ENCODE assay signal across 9 mouse cellular contexts in genomic region chr10:125538316-125538715, GRCm38 (mm10).
DNase-seq lines count a peak whose midpoint lies in the region; ATAC-seq and TF ChIP-seq lines count a peak whose summit lies in the region.
"Had no signal": no experiment of that assay in that cellular context is flagged by ENCODE, and none has a peak within 500 bp of the region (broad histone marks: within the 10 kb centered on the region; RNA-seq: fewer than 3 reads in every experiment).

No protein-coding gene starts in this region.

- peak; percentile 6 for DNase-seq in heart, adult 8-10 months (ENCODE audit: low spot score)
- peak; percentile 21 for DNase-seq in ovary, postnatal 14 days (ENCODE audit: low spot score)
- DNase-seq in ovary, postnatal 10 days (ENCODE audit: low spot score), result no peak
- DNase-seq in embryo, embryonic 11 days, result peak; percentile 72
- DNase-seq in limb, embryonic 14.5 days (ENCODE audit: low spot score), result peak; percentile 72
- no peak for DNase-seq in heart, embryonic 10.5 days (ENCODE audit: low spot score)

- H3K36me3 ChIP-seq in heart, embryonic 11.5 days (ENCODE audit: control insufficient read depth, insufficient read depth, low read length), result no peaks in the 10 kb centered on the region
- H3K36me3 ChIP-seq in limb, embryonic 14.5 days (ENCODE audit: control insufficient read depth, insufficient read depth, low read length), result no peaks in the 10 kb centered on the region
- no peaks in the 10 kb centered on the region for H3K36me3 ChIP-seq in heart, embryonic 10.5 days
- H3K36me3 ChIP-seq: heart, embryonic 15.5 days had no signal

- no peaks in the 10 kb centered on the region for H3K9me3 ChIP-seq in heart, embryonic 11.5 days (replicated peaks; ENCODE audit: control insufficient read depth, low read length)
- H3K9me3 ChIP-seq in limb, embryonic 14.5 days (ENCODE audit: control insufficient read depth, low read length), result no peaks in the 10 kb centered on the region
- H3K9me3 ChIP-seq in heart, embryonic 10.5 days, result no peaks in the 10 kb centered on the region
- H3K9me3 ChIP-seq: heart, embryonic 15.5 days had no signal

- ATAC-seq in heart, embryonic 11.5 days (replicated peaks; ENCODE audit: insufficient number of reproducible peaks, low FRiP score, low TSS enrichment), result no peak
- ATAC-seq in limb, embryonic 14.5 days (ENCODE audit: low FRiP score, low read depth), result no peak
- ATAC-seq in frontal cortex, adult (ENCODE audit: low TSS enrichment), result no peak

- no peak overlapping the region for H3K4me2 ChIP-seq in heart, embryonic 11.5 days
- no peak overlapping the region for H3K4me2 ChIP-seq in limb, embryonic 14.5 days (replicated peaks; ENCODE audit: low read depth, low read length, severe bottlenecking)
- H3K4me2 ChIP-seq: heart, embryonic 15.5 days had no signal

- H3K9ac ChIP-seq in heart, embryonic 11.5 days (ENCODE audit: low read depth, low read length), result no peak overlapping the region
- no peak overlapping the region for H3K9ac ChIP-seq in limb, embryonic 14.5 days (ENCODE audit: low read depth, low read length, severe bottlenecking)
- H3K9ac ChIP-seq: heart, embryonic 15.5 days had no signal

- H3K4me1 ChIP-seq in heart, embryonic 11.5 days (ENCODE audit: control insufficient read depth, insufficient read depth, low read length), result no peaks in the 10 kb centered on the region
- no peaks in the 10 kb centered on the region for H3K4me1 ChIP-seq in limb, embryonic 14.5 days (ENCODE audit: control insufficient read depth, insufficient read depth, low read length)
- H3K4me1 ChIP-seq in heart, embryonic 10.5 days, result no peaks in the 10 kb centered on the region
- H3K4me1 ChIP-seq: heart, embryonic 15.5 days had no signal

- 26% methylated on average over 1 of the region's 1 CpGs for WGBS in heart, embryonic 11.5 days (ENCODE audit: insufficient replicate concordance)
- 44% methylated on average over 1 of the region's 1 CpGs for WGBS in limb, embryonic 14.5 days
- WGBS in heart, embryonic 10.5 days, result 39% methylated on average over 1 of the region's 1 CpGs

- H3K27me3 ChIP-seq in heart, embryonic 11.5 days (ENCODE audit: control insufficient read depth, insufficient read depth, low read length), result no peaks in the 10 kb centered on the region
- H3K27me3 ChIP-seq in limb, embryonic 14.5 days (ENCODE audit: control insufficient read depth, insufficient read depth, low read length), result no peaks in the 10 kb centered on the region
- no peaks in the 10 kb centered on the region for H3K27me3 ChIP-seq in heart, embryonic 10.5 days (ENCODE audit: insufficient read depth, poor library complexity, severe bottlenecking)
- H3K27me3 ChIP-seq: heart, embryonic 15.5 days had no signal

- H3K27ac ChIP-seq in heart, embryonic 11.5 days (ENCODE audit: low read depth, low read length), result no peak overlapping the region
- no peak overlapping the region for H3K27ac ChIP-seq in limb, embryonic 14.5 days (replicated peaks; ENCODE audit: low read depth, low read length)
- H3K27ac ChIP-seq in heart, embryonic 10.5 days, result no peak overlapping the region
- H3K27ac ChIP-seq: heart, embryonic 15.5 days had no signal

- no peak overlapping the region for H3K4me3 ChIP-seq in heart, embryonic 11.5 days (ENCODE audit: low read depth, low read length)
- no peak overlapping the region for H3K4me3 ChIP-seq in limb, embryonic 14.5 days (replicated peaks; ENCODE audit: low read length)
- no peak overlapping the region for H3K4me3 ChIP-seq in heart, embryonic 10.5 days
- H3K4me3 ChIP-seq: heart, embryonic 15.5 days had no signal

- TF ChIP-seq POLR2A in limb, embryonic 14.5 days (IDR thresholded peaks at IDR 0.05; ENCODE audit: borderline replicate concordance, extremely low read depth, insufficient read depth, insufficient read length), result no peak

Comparison
In these comparisons a context has a peak if more than half of its experiments do, and no peak if none do; other contexts are left out.
1. DNase-seq: peak in heart, adult 8-10 months (single experiment), ovary, postnatal 14 days (single experiment), embryo, embryonic 11 days (single experiment) and limb, embryonic 14.5 days (single experiment); none in ovary, postnatal 10 days (single experiment) and heart, embryonic 10.5 days (single experiment).